Mouse (Mus musculus): ENCODE measurements around the gene Glis2. TPM values are rescaled to one million over a fixed set of nuclear protein-coding genes. Genes with fewer than 3 reads are reported as not detected.

Glis2 gene
- polyA plus RNA-seq, 1 experiment from 2014 or later: 2.0 TPM

DNA sequence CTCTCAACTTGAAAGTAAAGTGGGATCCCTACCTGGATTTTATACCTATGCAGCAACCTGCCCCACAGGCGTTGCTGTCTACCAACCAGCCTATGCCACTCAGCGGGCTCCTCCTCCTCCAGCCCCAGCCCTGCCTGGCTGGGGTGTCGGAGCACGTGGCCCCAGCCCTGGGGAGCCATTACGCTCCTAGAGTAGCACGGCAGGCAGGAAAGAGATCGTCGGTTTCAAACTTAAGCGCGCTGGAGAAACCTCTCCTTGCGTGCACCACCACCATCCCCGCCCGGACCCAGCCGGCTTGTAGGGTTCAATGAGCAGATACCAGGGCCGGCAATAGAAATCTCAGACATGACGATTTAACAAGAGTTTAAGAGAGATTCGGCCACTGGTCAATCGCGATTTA, 36.6 kb upstream of the Glis2 start:
- 0% methylated on average over 19 of the region's 19 CpGs for WGBS (ENCODE audit: insufficient replicate concordance)

DNA sequence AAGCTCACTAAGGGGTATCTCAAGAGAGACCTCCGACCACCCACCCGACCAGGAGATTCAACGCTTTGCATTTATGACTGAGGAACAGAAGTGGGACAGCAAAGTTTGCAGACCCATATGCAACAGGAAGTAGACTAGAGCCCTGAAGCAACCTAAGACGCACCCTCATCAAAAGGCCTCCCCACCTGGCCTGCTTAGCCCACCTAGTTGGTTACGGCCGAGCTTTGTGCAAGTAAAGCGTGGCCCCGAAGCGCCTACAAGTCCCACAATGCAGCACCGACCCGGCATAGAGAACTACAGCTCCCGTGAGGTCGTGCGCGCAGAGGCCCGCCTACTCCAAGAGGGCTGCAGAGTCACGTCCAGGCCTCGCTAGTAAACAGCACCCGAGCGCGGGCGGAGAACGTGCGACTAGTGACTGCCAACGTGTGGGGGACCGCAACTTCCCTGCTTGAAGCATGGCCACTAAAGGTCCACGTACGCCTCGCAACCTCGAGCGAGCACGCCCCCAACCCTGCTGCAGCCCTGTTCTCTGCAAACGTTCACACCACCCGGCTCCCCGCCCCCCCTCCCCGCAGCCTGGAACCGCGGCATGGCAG, 36.0 kb upstream of the Glis2 start:
- Histone ChIP-seq H3K4me3 (replicated peaks) (peak overlapping the region; percentile 79), H3K9me3 (replicated peaks) (no peaks in the 10 kb centered on the region), H3K9ac (peak overlapping the region; percentile 73), H3K4me1 (replicated peaks) (peaks cover 76% of the 10 kb centered on the region), H3K4me2 (peak overlapping the region; percentile 99), H3K27ac (replicated peaks) (peak overlapping the region; percentile 87), H3K27me3 (peaks cover 7% of the 10 kb centered on the region; the same call in 1 of the 2 replicates), H3K36me3 (replicated peaks) (0 out of 2 replicates have a peak, but pooled peaks cover 6% of the 10 kb centered on the region)
- WGBS (ENCODE audit: insufficient replicate concordance): under 1% methylated on average over 38 of the region's 38 CpGs
- ATAC-seq (ENCODE audit: insufficient read depth): peak; percentile 87

More for the DNA sequence above, 36.6 kb upstream of the Glis2 start:
- H3K9me3 ChIP-seq (replicated peaks): no peaks in the 10 kb centered on the region
- peak overlapping the region; percentile 99 for H3K4me2 ChIP-seq
- H3K4me1 ChIP-seq (replicated peaks): peaks cover 81% of the 10 kb centered on the region
- peak overlapping the region; percentile 73 for H3K9ac ChIP-seq
- 0 out of 2 replicates have a peak, but pooled peaks cover 6% of the 10 kb centered on the region for H3K36me3 ChIP-seq (replicated peaks)
- H3K27me3 ChIP-seq: peaks cover 4% of the 10 kb centered on the region; the same call in 1 of the 2 replicates
- peak; percentile 60 for ATAC-seq (ENCODE audit: insufficient read depth)
- peak overlapping the region; percentile 87 for H3K27ac ChIP-seq (replicated peaks)
- peak overlapping the region; percentile 79 for H3K4me3 ChIP-seq (replicated peaks)

DNA sequence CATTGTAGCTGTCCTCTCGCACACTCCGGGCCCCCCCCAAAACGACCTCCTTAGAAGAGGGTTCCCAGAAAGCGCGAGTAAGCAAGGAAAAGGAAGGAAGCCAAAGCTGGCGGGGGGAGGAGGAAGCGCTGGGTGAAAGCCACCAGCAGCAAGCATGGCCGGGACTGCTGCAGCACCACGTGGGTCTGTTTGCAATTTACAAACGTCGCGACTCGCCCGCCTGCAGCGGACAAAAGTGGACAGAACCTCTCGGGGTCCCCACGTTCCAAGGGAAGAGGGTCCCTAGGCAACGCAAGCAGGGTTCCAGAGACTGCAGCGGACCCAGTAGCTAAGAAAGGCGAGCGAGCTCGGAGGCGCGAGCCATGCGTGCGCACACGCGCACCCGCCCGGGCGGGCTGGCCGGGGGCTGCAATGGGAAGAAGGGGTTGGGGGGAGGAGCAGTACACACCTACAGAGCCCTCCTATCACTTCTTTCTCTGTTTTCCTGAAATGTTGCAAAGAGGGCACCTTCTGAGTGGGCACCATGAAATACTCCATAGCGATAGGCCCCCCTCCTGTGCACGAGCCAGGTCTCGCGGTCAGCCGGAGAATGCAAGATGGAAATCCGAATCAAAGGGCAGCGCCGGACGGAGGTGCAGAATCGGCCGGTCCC, 35.4 kb upstream of the Glis2 start:
- Histone ChIP-seq H3K27me3 (peaks cover 7% of the 10 kb centered on the region; the same call in 1 of the 2 replicates), H3K9ac (peak overlapping the region; percentile 73), H3K4me2 (peak overlapping the region; percentile 99), H3K4me1 (replicated peaks) (peaks cover 70% of the 10 kb centered on the region), H3K9me3 (replicated peaks) (no peaks in the 10 kb centered on the region), H3K4me3 (replicated peaks) (peak overlapping the region; percentile 79), H3K27ac (replicated peaks) (peak overlapping the region; percentile 87), H3K36me3 (replicated peaks) (0 out of 2 replicates have a peak, but pooled peaks cover 6% of the 10 kb centered on the region)
- ATAC-seq (ENCODE audit: insufficient read depth): peak; percentile 16
- under 1% methylated on average over 43 of the region's 43 CpGs for WGBS (ENCODE audit: insufficient replicate concordance)

DNA sequence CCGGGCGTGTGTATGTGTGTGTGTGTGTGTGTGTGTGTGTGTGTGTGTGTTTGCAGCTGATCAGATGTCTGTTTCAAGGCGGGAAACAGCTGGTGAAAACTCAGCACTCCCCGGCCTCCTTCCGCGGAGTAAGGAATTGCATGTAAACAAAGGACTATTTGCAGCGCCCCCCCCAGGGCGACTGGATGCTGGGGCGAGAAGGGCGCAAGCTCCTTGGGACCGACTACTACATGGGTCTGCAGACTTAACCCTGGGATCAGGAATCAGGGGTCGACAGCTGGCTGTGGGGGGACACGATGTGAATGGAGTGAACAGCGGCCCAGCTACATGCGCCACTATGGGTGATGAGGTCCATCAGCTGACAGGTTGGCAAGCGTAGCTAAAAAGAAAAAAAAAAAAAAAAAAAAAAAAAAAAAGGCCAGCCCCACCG, 34.8 kb upstream of the Glis2 start, which contains the start of gene Tfap4:
Gene Tfap4, minus strand, starts transcription at position 140 of the 430 bp plus-strand sequence.
- Histone ChIP-seq H3K9me3 (replicated peaks) (no peaks in the 10 kb centered on the region), H3K4me1 (replicated peaks) (peaks cover 63% of the 10 kb centered on the region), H3K4me3 (replicated peaks) (peak within 1 kb of the TSS; percentile 79), H3K4me2 (peak within 1 kb of the TSS; percentile 99), H3K27me3 (peaks cover 7% of the 10 kb centered on the region; the same call in 1 of the 2 replicates), H3K36me3 (replicated peaks) (0 out of 2 replicates have a peak, but pooled peaks cover 6% of the 10 kb centered on the region), H3K9ac (peak within 1 kb of the TSS; percentile 73), H3K27ac (replicated peaks) (peak within 1 kb of the TSS; percentile 87)
- peak; percentile 10 for ATAC-seq (ENCODE audit: insufficient read depth)
- WGBS (ENCODE audit: insufficient replicate concordance): under 1% methylated on average over 17 of the region's 17 CpGs

DNA sequence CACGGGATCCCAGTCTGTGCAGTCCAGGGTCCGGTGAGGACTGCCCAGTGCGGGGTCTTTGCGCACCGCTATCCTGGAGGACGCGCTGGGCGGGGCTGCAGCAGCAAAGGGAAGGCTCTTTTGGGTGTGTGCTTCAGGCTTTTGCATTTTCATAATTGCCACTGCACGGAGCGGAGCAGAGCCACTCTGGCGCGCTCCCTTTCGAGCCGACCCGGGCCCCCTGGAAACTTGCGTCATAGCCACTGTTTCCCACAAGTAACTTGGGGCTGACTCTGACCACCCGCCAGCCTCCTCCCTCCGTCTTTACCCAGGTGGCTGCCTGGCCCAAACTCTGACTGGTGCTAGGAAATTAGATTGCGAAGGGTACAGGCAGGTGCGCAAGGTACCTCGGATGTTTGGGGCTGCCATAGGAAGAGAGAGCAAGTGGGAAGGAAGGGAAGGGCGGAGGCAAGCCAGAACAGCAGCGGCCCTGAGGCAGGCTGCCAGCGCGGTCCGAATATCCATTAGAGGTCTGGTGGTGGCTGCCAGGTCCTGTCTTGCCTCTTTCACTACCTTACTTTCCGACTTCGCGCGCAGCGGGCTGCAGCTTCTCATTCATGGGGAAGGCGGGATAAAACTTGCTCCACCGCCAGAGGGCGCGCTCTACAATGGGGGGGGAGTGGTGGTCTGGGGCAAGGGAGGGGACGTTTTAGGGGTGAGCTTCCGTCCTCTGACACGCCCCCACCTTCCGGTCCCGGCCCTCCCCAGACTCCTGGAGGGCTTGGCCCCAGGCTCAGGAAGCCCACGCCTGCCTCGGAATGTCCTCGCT, 34.2 kb upstream of the Glis2 start:
- Histone ChIP-seq H3K4me1 (replicated peaks) (peaks cover 57% of the 10 kb centered on the region), H3K27me3 (peaks cover 7% of the 10 kb centered on the region; the same call in 1 of the 2 replicates), H3K4me3 (replicated peaks) (peak overlapping the region; percentile 79), H3K9me3 (replicated peaks) (no peaks in the 10 kb centered on the region), H3K27ac (replicated peaks) (peak overlapping the region; percentile 87), H3K36me3 (replicated peaks) (0 out of 2 replicates have a peak, but pooled peaks cover 6% of the 10 kb centered on the region), H3K4me2 (peak overlapping the region; percentile 99), H3K9ac (peak overlapping the region; percentile 73)
- peak; percentile 27 for ATAC-seq (ENCODE audit: insufficient read depth)
- 1% methylated on average over 43 of the region's 43 CpGs for WGBS (ENCODE audit: insufficient replicate concordance)

DNA sequence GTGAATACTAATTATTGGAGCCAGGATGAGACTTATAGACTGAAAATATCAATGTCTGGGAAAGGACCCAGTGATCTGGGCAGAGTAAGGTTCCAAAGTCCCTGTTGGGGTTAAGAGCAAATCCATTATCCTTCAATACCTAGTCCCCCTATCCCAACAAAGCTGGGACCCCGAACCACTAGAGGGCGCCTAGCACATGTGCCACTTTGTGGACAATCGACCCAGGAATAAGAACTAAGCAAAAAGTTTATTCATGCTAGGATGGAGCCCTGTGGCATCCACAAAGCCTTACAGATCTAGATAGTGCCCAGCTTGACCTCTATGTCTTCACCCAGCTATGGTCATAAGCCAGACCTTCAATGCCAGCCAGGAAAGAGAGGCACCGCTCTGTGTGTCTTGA, 26.6 kb upstream of the Glis2 start:
- H3K4me1 ChIP-seq (replicated peaks): no peaks in the 10 kb centered on the region
- no peak overlapping the region for H3K4me2 ChIP-seq
- H3K4me3 ChIP-seq (replicated peaks): no peak overlapping the region
- no peak overlapping the region for H3K27ac ChIP-seq (replicated peaks)
- no peaks in the 10 kb centered on the region for H3K36me3 ChIP-seq (replicated peaks)
- ATAC-seq (ENCODE audit: insufficient read depth): no peak
- no peak overlapping the region for H3K9ac ChIP-seq
- H3K27me3 ChIP-seq: peaks cover 5% of the 10 kb centered on the region; the same call in 1 of the 2 replicates
- H3K9me3 ChIP-seq (replicated peaks): no peaks in the 10 kb centered on the region
- 22% methylated on average over 4 of the region's 4 CpGs for WGBS (ENCODE audit: insufficient replicate concordance)

DNA sequence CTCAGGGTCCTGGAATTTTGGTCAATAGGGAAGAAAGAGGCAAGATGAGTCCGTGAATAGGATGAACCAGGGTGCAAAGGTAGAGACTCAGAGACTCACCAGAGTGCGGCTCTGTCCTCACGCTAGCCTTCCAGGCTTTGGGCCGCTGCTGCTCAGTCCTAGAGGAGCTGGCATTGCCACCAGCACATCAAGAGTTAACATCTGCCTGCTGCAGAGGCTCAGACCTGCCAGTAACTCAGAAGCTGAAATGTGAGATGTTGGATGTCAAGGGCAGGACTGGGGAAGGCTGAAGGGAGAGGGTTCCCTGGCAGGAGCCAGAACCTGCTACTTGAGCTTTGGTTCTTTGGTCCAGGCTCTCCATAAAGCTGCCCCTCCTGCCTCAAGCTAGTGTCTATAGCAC, 23.8 kb upstream of the Glis2 start:
- H3K9me3 ChIP-seq (replicated peaks): no peaks in the 10 kb centered on the region
- no peak overlapping the region for H3K4me2 ChIP-seq
- H3K27ac ChIP-seq (replicated peaks): no peak overlapping the region
- no peaks in the 10 kb centered on the region for H3K36me3 ChIP-seq (replicated peaks)
- no peak for ATAC-seq (ENCODE audit: insufficient read depth)
- H3K4me1 ChIP-seq (replicated peaks): no peaks in the 10 kb centered on the region
- no peak overlapping the region for H3K4me3 ChIP-seq (replicated peaks)
- no peak overlapping the region for H3K9ac ChIP-seq
- H3K27me3 ChIP-seq: peaks cover 2% of the 10 kb centered on the region; the same call in 1 of the 2 replicates
- WGBS (ENCODE audit: insufficient replicate concordance): 60% methylated on average over 4 of the region's 4 CpGs

DNA sequence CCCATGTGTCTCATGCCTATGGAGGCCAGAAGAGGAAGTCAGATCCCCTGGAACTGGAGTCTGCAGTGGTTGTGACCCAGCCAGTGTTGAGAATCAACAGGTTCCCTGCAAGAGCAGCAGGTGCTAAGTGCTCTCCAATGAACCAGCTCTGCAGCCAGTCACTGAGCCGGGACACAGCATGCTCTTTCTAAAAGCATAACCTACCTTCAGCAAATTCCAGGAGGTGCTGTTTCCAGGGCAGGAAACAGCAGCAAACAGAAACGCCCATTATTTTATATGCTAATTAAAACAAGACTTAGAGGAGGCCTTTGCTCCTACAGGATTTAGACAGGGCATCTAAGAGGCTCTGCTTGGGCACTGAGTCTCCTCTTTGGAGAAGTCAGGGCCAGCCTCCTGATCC, 18.5 kb upstream of the Glis2 start:
- H3K27ac ChIP-seq (replicated peaks): no peak overlapping the region
- H3K4me2 ChIP-seq: no peak overlapping the region
- WGBS (ENCODE audit: insufficient replicate concordance): 53% methylated on average over 2 of the region's 2 CpGs
- H3K9ac ChIP-seq: no peak overlapping the region
- no peaks in the 10 kb centered on the region; the same call in 1 of the 2 replicates for H3K4me1 ChIP-seq (replicated peaks)
- H3K36me3 ChIP-seq (replicated peaks): no peaks in the 10 kb centered on the region
- H3K4me3 ChIP-seq (replicated peaks): no peak overlapping the region
- ATAC-seq (ENCODE audit: insufficient read depth): no peak
- no peaks in the 10 kb centered on the region for H3K9me3 ChIP-seq (replicated peaks)
- 0 out of 2 replicates have a peak, but pooled peaks cover 3% of the 10 kb centered on the region for H3K27me3 ChIP-seq

DNA sequence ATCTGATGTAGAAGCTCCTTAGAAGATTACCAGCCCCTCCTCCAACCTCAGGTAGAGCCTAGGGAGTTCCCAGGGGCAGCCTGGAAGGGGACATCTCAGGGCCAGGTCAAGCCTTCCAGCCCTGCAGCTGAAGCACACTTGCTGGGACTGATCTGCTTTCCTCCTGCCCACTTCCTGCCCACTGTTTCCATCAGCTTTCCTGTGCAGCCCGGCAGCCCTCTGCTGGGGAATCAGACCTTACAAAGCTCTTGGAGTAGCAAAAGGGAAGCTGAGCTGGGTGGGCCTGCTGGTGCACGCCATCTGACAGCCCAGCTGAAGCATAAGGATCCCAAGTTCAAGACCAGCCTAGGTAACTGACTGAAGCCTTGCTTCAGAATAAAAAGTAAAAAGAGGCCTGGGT, 17.6 kb upstream of the Glis2 start:
- no peaks in the 10 kb centered on the region for H3K36me3 ChIP-seq (replicated peaks)
- H3K4me1 ChIP-seq (replicated peaks): no peaks in the 10 kb centered on the region; the same call in 1 of the 2 replicates
- 0 out of 2 replicates have a peak, but pooled peaks cover 3% of the 10 kb centered on the region for H3K27me3 ChIP-seq
- 16% methylated on average over 2 of the region's 2 CpGs for WGBS (ENCODE audit: insufficient replicate concordance)
- no peaks in the 10 kb centered on the region for H3K9me3 ChIP-seq (replicated peaks)
- H3K9ac ChIP-seq: no peak overlapping the region
- no peak overlapping the region for H3K4me2 ChIP-seq
- ATAC-seq (ENCODE audit: insufficient read depth): no peak
- no peak overlapping the region for H3K27ac ChIP-seq (replicated peaks)
- H3K4me3 ChIP-seq (replicated peaks): no peak overlapping the region

DNA sequence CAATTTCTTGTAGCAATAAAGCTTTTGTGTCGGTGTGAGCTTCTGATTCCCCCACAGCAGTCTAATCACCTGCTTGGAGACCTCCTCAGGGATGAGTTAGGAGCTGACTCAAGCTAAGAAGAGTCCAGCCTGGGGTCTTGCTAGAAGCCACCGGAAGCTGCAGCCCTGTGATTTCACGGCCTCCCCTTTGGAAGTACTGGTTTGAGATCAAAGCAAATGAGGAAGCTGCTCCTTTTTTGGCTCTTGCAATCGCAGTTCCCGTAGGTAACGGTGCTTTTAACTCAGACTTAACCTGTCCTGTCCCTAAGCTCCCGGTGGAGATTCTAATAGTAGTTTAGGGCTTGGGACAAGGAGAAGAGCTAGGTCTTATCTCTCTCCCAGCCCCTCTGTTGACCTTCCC, 15.9 kb upstream of the Glis2 start:
- Histone ChIP-seq H3K4me3 (replicated peaks) (no peak overlapping the region), H3K27me3 (0 out of 2 replicates have a peak, but pooled peaks cover 5% of the 10 kb centered on the region), H3K36me3 (replicated peaks) (no peaks in the 10 kb centered on the region), H3K9ac (no peak overlapping the region), H3K4me1 (replicated peaks) (peaks cover 3% of the 10 kb centered on the region), H3K27ac (replicated peaks) (no peak overlapping the region), H3K9me3 (replicated peaks) (no peaks in the 10 kb centered on the region), H3K4me2 (no peak overlapping the region)
- ATAC-seq (ENCODE audit: insufficient read depth): no peak
- 24% methylated on average over 7 of the region's 7 CpGs for WGBS (ENCODE audit: insufficient replicate concordance)
